Mouse (Mus musculus): ENCODE data around the gene Armt1.

DNA sequence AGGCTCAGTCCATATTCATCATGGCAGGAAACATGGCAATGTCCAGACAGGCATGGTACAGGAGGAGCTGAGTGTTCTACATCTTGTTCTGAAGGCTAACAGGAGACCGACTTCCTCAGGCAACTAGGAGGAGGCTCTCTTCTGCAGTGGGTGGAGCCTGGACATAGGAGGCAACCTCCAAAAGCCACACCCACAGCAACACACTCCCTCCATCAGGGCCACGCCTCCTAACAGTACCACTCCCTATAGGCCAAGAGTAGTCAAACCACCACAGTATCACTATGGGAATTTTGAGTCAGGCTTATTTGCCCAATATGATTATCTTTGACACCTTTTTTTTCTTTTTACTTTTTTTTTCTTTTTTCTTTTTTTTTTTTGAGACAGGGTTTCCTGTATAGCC, 27.9 kb downstream of the Armt1 start:
- TF ChIP-seq CTCF (IDR thresholded peaks at IDR 0.05; ENCODE audit: borderline replicate concordance, insufficient read depth, low read length) (no peak), POLR2A (IDR thresholded peaks at IDR 0.05; ENCODE audit: low read depth, low read length) (no peak)

Measured in embryonic fibroblast, embryonic 13.5 days (primary cell).